Mouse (Mus musculus) olfactory bulb, adult 2 months (tissue): ENCODE results near the gene Prkg1.

Experiments used
- CTCF ChIP-seq: fragments of 200-500 bp; IDR thresholded peaks from 2 replicates; pipeline ENCODE4 v1.5.1; 2012; ENCODE audit warnings: low read depth, mild to moderate bottlenecking, low read length, moderate library complexity; ENCODE audit not compliant: insufficient read depth
- POLR2A ChIP-seq: fragments of 200-500 bp; IDR thresholded peaks from 2 replicates; pipeline ENCODE4 v1.6.1; 2012; ENCODE audit warnings: mild to moderate bottlenecking, low read depth, low read length, moderate library complexity; ENCODE audit not compliant: insufficient read depth

DNA sequence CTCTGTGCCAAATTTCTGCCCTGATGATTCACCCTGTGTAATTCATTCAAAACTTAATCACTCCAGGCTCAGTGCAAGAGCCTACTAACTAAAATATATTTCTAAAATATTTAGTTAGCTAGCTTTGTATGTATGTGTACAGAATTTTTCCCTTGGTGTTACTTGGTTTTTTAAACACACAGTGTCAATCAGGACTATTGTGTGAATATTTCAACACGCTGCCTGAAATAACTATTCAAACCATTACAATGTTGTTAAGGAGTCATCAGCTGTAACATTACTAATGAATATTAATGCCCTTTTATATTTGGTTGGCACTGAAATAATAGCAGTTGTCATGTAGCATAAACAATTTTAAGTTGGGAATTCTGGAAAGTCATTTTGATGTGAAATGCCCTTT, 502.4 kb downstream of the Prkg1 start:
- TF ChIP-seq POLR2A (no peak), CTCF (no peak)
